Mouse (Mus musculus) layer of hippocampus, postnatal 36 days (tissue): ENCODE data around the gene Hrct1. TPM values are rescaled to one million over a fixed set of nuclear protein-coding genes. Genes with fewer than 3 reads are reported as not detected.

ENCODE experiments used
- DNase-seq, 2 experiments: peaks; one replicate each; pipeline ENCODE4 v3.0.0; 2022
- total RNA-seq, 2 experiments: library from RNA; stranded (reverse); gene quantifications; 2 replicates each; pipeline ENCODE4 v1.2.3; 2021

The Hrct1 gene
- total RNA-seq, 2 experiments from 2014 or later = 0.47 to 1.2 TPM

GRCm38 (mm10) chr4:43728576-43728954 is 1.6 kb downstream of the Hrct1 start:
- no peak for DNase-seq

DNA sequence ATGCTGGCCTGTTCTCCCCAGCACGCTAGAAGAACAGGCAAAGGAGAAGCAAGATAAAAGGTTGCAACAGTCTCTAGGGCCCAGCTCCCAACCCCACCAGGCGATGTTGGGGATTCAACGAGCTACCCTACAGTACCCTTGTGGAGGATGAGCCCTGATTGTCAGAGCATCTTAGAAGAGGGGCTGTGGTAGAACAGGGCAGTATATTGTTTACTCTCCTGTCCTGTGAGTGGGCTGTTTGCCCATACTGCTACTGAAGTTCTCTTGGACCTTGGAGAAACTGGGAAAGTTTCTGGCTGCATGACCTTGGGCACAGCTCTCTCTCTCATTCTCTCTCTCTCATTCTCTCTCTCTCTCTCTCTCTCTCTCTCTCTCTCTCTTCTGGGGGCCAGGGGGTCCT is 2.1 kb downstream of the Hrct1 start:
- no peak for DNase-seq

DNA sequence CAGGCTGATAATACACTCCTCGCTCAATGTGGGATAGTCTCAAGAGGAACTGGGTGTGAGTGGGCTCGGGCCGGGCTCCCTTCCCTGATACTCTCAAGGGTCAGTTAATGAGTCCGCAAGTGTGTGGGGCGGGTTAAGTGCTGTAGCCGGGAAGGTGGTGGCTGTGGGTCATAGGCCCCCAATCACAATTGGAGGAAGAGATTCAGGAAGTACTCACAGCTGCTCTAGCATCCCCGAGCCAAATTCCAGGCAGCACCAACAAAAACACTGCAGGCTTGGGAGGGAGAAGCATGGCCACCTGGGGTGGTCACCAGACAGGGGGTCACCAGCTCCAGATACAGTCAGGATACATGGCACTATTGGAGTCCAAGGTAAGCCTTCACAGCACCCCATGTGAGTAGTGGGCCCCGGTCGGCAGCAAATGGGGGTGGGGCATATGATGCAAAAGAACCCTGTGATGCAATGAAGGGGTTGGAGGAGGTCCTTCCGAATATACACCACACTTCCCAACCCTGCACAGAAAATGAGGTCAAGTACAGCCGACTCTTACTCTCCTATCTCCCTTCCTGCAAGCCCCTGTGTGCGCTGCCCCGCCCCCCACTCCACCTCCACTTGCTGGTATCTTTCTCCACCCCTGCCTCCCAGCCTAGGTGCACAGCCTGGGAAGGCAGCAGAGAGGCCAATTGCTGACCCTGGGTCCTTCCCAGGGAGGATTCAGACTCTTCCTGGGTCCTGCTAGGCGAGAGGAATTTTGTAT is 3.0 kb downstream of the Hrct1 start, which contains the start of gene Spaar:
Gene Spaar, plus strand, starts transcription at position 241 of the 757 bp plus-strand sequence.
- DNase-seq = no peak

DNA sequence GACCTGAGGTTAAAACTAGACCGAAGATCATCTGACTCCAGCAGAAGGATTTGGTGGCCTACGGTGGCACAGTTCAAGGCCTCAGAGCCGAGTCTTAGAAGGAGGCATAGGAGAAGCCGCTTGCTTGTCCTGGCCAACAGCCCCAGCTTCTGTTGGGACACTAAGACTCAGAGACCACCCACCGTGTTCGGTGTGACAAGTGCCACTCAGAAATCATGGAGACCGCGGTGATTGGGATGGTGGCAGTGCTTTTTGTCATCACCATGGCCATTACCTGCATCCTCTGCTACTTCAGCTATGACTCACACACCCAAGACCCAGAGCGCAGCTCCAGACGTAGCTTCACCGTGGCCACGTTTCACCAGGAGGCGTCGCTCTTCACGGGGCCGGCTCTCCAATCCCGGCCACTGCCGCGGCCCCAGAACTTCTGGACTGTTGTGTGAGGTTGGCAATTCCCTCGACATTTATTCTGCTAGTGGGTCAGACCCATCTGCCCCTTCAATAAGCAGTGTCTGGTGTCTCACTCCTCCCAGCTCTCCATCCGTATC is 3.8 kb downstream of the Hrct1 start:
- no peak for DNase-seq

DNA sequence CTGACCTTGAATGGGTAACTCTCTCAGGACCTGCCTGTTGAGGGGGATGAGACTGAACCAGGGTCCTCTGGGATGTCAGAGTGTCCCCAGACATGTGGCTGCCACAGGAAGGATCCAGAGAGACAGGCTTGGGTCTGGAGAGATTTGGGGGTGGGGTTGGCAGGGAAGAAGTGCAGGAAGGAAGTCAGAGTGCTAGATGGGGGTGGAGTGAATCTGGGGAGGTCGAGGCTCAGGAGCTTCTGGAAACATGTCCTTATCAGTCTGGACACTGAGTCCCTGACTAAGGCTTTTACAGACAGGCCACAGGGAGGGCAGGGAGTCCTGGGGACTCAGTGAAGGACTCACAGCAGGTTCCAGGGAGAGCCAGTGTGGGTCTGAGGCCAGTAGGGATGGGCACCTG is 5.2 kb downstream of the Hrct1 start:
- DNase-seq = no peak

DNA sequence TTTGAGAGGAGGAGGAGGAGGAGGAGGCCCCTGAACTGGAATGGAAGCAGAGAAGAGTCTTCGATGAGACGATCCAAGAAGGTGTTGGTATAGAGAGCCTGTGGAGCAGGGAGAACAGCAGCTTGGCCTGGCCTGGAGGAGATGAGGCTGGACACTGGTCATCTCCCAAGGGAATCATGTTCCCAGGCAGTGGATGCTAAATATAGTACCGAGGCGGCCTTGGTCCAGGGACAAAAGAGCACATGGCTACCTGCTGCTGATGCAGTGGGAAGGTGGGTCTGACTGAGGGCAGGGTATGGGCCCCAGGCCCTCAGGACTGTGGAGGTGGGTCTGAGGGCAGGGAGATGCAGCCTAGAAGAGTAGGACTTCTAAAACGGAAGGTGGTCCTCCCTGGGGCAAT is 6.2 kb downstream of the Hrct1 start:
- DNase-seq = no peak

GRCm38 (mm10) chr4:43737144-43737543 is 10.2 kb downstream of the Hrct1 start:
- no peak for DNase-seq

GRCm38 (mm10) chr4:43738989-43739674 is 12.1 kb downstream of the Hrct1 start:
- DNase-seq = no peak

DNA sequence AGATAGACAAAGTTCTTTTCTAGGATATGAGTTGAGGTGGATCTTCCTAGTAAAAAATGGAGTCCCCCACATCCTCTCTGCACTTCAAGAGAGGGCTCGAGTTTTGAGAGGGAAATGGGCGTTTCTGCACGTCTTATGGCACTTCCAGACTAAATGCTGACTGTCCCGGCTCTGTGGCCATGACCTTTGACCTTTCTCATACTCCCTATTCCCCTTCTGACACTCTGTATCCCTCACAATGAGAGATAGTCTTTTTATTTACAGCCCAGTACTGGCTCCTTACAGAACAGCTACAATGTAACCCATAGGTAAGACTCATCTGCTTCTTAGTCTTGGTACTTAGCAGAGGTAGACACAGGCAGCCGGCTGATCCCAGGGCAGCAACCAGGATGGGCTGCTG is 14.5 kb downstream of the Hrct1 start:
- DNase-seq = no peak

DNA sequence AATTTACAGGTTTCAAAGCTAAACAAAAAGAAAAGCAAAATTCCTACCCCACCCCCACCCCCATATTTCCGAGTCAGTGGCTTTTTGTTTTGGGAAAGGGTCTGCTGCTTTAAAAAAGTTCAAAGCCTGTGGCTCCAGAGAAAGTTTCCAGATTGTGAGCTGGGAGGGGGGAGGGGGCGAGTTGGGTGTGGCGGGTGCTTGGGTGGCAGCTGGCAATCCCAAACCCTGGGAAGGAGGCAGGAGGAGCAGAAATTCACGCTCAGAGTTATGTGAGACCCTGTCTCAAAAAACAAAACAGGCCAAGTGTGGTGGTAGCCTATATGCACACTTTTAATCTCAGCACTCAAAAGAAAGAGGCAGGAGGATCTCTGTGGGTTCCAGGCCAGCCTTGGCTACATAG is 15.6 kb downstream of the Hrct1 start:
- DNase-seq = no peak

DNA sequence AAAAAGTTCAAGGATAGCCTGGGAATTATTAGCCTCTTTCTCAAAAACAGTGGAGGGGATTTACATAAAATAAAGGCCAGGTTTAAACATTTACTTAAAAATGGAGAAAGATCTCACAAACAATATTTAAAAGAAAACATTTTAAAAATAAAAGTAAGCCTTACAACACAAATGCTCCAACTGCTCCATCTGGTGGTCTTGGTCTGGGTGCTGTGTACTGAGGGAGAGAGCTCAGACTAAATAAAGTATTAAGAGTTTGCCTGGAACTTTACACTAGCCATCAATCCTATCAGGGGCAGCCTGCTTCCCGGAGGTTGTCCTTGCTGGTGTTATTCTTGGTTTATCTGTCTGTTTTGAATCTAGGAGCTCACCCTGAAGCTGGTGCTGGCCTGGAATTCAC is 16.1 kb downstream of the Hrct1 start:
- DNase-seq = no peak

GRCm38 (mm10) chr4:43745187-43745586 is 18.2 kb downstream of the Hrct1 start:
- DNase-seq = no peak

- no peak for DNase-seq
Observed at GRCm38 (mm10) chr4:43757213-43757612, 30.2 kb downstream of the Hrct1 start.

- peak; percentile 30 to 39 for DNase-seq
Observed at GRCm38 (mm10) chr4:43759571-43760418, 32.8 kb downstream of the Hrct1 start.

DNA sequence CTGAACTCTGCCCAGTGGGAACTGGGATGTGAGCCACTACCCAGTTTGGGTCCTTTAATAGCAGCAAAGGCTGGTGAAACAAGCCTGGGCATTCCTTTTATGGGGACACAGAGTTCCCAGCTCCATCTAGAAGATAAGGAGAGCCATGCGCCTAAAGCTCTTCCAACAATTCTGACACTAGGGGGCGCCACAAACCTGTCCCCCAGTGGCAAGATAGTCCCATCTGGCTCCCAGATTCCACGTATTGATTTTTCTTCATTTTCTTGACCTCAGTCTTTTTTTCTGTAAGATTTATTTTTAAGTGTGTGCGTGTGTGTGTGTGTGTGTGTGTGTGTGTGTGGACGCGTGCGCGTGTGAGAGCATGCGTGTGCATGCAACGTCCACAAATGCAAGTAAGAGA is 33.5 kb downstream of the Hrct1 start:
- DNase-seq = peak; percentile 4 to 8

GRCm38 (mm10) chr4:43761336-43761735 is 34.3 kb downstream of the Hrct1 start:
- DNase-seq = no peak

- peak; percentile 32 to 54 for DNase-seq
Observed at GRCm38 (mm10) chr4:43763410-43763809, 36.4 kb downstream of the Hrct1 start.

- DNase-seq = no peak
Observed at GRCm38 (mm10) chr4:43768341-43768740, 41.4 kb downstream of the Hrct1 start.

- no peak for DNase-seq
Observed at GRCm38 (mm10) chr4:43769374-43769773, 42.4 kb downstream of the Hrct1 start.

DNA sequence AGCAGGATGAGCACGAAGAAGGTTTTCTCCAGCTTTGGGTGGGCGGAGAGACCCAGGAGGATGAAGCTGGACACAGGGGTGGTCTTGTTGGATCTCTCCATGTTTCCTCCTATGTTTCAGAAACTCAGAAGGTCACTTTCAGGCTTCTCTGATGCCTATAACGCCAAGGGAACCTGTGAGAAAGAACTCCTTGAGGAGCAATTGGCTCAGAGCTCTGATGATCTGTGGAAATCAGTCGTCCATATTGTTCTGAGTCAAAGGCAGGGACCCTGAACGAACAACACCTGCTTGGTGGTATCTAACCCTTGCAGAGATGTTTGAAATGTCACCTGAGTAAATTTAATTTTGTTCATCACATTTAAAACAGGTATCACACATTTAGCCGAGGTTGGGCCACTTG is 43.9 kb downstream of the Hrct1 start, which contains the start of gene Olfr159:
Gene Olfr159, minus strand, starts transcription at position 101 of the 400 bp plus-strand sequence.
- no peak for DNase-seq

- DNase-seq = no peak
Observed at GRCm38 (mm10) chr4:43771626-43772025, 44.6 kb downstream of the Hrct1 start.

DNA sequence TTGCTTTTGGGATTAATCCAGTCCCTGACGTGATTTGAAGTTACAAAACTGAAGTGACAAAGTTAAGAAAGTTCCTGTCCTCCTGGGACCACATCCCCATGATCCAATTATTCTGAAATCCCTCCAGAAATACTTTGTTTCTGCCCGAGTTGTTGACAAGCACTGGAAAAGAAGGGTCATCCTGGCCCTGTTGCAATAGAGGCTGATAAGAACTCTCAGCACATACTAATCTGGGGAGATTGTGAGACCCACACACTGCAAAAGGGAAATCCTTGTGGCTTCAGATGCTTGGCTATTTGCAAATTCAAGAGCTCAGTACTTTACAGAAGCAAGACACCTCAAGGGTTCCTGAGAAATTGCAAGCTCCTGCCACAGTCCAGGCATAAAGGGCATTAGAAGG is 45.3 kb downstream of the Hrct1 start:
- no peak for DNase-seq
